21 mouse cellular contexts compared by ENCODE assay signal in genomic region chr11:51937361-51937781, GRCm38 (mm10). TPM values are rescaled to one million over a fixed set of nuclear protein-coding genes. Genes with fewer than 3 reads are reported as not detected.
DNase-seq lines count a peak whose midpoint lies in the region; ATAC-seq and TF ChIP-seq lines count a peak whose summit lies in the region.
"Had no signal": no experiment of that assay in that cellular context is flagged by ENCODE, and none has a peak within 500 bp of the region (broad histone marks: within the 10 kb centered on the region; RNA-seq: fewer than 3 reads in every experiment).

No protein-coding gene starts in this region.

- TF ChIP-seq CTCF in kidney, adult 2 months (conservative IDR thresholded peaks at IDR 0.05; ENCODE audit: insufficient read depth, insufficient read length, low read depth, low read length), result no peak
- TF ChIP-seq CTCF in thymus, adult 2 months (IDR thresholded peaks at IDR 0.05; ENCODE audit: borderline replicate concordance, control insufficient read depth, extremely low read depth, insufficient read depth, low read length, poor library complexity), result no peak

- peak; percentile 75 for DNase-seq in kidney, adult 2 months
- no peak for DNase-seq in kidney, postnatal 10 days
- no peak for DNase-seq in thymus, adult 2 months
- no peak for DNase-seq in thymus, postnatal 4 days
- DNase-seq in brain, adult 2 months (ENCODE audit: low read depth, low spot score), result peak; percentile 29
- no peak for DNase-seq in right cerebral cortex, postnatal 14 days
- no peak for DNase-seq in cerebellum, adult 8-10 months
- DNase-seq: adrenal gland, adult 8-10 months; cerebellum, adult 18-20 months; heart, adult 11 months; thymus, postnatal 25 days had no signal

- H3K27ac ChIP-seq in kidney, adult 2 months (ENCODE audit: insufficient read depth, low read depth, low read length), result no peak overlapping the region
- peak overlapping the region; percentile 71 for H3K27ac ChIP-seq in thymus, adult 2 months (ENCODE audit: control insufficient read depth, insufficient read depth, low read length)
- H3K27ac ChIP-seq: heart, embryonic 15.5 days; limb, embryonic 12.5 days; liver, embryonic 14.5 days had no signal

- peaks cover 16% of the 10 kb centered on the region for H3K4me1 ChIP-seq in kidney, adult 2 months (ENCODE audit: control insufficient read depth, insufficient read depth, low read length)
- H3K4me1 ChIP-seq in thymus, adult 2 months (replicated peaks; ENCODE audit: control insufficient read depth, insufficient read depth, low read length), result peaks cover 55% of the 10 kb centered on the region
- H3K4me1 ChIP-seq: limb, embryonic 12.5 days had no signal

- no peaks in the 10 kb centered on the region for H3K36me3 ChIP-seq in kidney, adult 2 months (ENCODE audit: control insufficient read depth, insufficient read depth, low read length)
- H3K36me3 ChIP-seq in thymus, adult 2 months (ENCODE audit: control insufficient read depth, insufficient read depth, low read length), result no peaks in the 10 kb centered on the region
- H3K36me3 ChIP-seq: heart, embryonic 15.5 days; limb, embryonic 12.5 days had no signal

- TF ChIP-seq POLR2A in kidney, adult 2 months (IDR thresholded peaks at IDR 0.05; ENCODE audit: low read depth, low read length), result no peak
- TF ChIP-seq POLR2A in thymus, adult 2 months (IDR thresholded peaks at IDR 0.05; ENCODE audit: control insufficient read depth, extremely low read depth, insufficient read depth, low read length, poor library complexity), result no peak

- WGBS in kidney, adult 2 months, result 52% methylated on average over 6 of the region's 6 CpGs
- WGBS in thymus, adult 2 months, result 62% methylated on average over 6 of the region's 6 CpGs

- H3K27me3 ChIP-seq in kidney, adult 2 months (replicated peaks; ENCODE audit: control insufficient read depth, insufficient read depth, low read length), result no peaks in the 10 kb centered on the region
- no peaks in the 10 kb centered on the region for H3K27me3 ChIP-seq in thymus, adult 2 months (ENCODE audit: control insufficient read depth, insufficient read depth, low read length)
- H3K27me3 ChIP-seq: heart, embryonic 15.5 days; limb, embryonic 12.5 days had no signal

- ATAC-seq in neutrophil, adult 5-6 weeks (ENCODE audit: extremely low read depth, insufficient number of reproducible peaks, low FRiP score, poor library complexity, severe bottlenecking), result peak; percentile 4; the same call in 1 of the 2 replicates
- ATAC-seq: CD4-positive, CD25-positive, alpha-beta regulatory T cell, adult 4 months; forebrain, embryonic 14.5 days; intestine, embryonic 16.5 days; lung, postnatal 0 days; midbrain, embryonic 16.5 days had no signal

- H3K4me3 ChIP-seq in kidney, adult 2 months (ENCODE audit: insufficient read depth, low read depth, low read length), result no peak overlapping the region
- no peak overlapping the region for H3K4me3 ChIP-seq in thymus, adult 2 months (ENCODE audit: control insufficient read depth, insufficient read depth, low read length)
- H3K4me3 ChIP-seq: erythroblast, embryonic 14.5 days; heart, embryonic 15.5 days; limb, embryonic 12.5 days had no signal

RNA-seq across cellular contexts. Expression of gene Cdkn2aipnl, which starts 30.1 kb away (rescaled TPM):
- polyA plus RNA-seq in kidney, adult 2 months (2012; rRNA removed), result 15.6 and 17.2 TPM in 2 replicates
- polyA plus RNA-seq in thymus, adult 2 months (2012; rRNA removed), result 89.3 and 92.4 TPM in 2 replicates
- total RNA-seq in neutrophil, adult 5-6 weeks (2017), result 37.9 and 40.5 TPM in 2 replicates

Comparison
In these comparisons a context has a peak if more than half of its experiments do, and no peak if none do; other contexts are left out.
1. DNase-seq: peak in kidney, adult 2 months (single experiment) and brain, adult 2 months (single experiment); none in kidney, postnatal 10 days (single experiment), thymus, adult 2 months (single experiment), thymus, postnatal 4 days (single experiment), right cerebral cortex, postnatal 14 days (single experiment) and cerebellum, adult 8-10 months (single experiment).